Mouse (Mus musculus): Measurements from ENCODE around the gene Fkbp5. TPM values are rescaled to one million over a fixed set of nuclear protein-coding genes. Genes with fewer than 3 reads are reported as not detected.
"Not testable (repeated sequence)": the region's sequence is repeated elsewhere in the genome, so short reads cannot be mapped to it uniquely, and the experiment has no call there.

Fkbp5 gene
- polyA plus RNA-seq, 1 experiment from 2014 or later: 33.8 TPM

DNA sequence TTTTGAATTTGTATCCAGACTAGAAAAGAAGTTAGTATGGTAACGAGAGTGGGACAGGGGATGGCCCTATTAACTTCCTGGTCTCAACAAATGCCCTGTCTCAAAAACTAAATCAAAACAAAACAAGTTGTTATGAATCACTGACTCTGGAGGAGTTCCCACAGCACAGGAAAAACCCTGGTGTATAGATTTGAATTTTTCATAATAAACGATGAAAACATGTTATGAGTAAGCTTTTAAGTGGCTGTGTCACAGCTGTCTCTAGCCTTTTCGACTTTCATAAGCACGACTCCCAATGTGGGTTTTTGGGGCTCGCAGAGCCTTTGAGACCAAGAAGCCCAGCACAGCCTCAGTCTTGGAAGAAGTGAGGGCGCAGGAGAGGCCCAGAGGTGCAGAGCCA lies 89.7 kb downstream of the Fkbp5 start:
- H3K4me3 ChIP-seq: no peak overlapping the region
- peaks cover 13% of the 10 kb centered on the region for H3K36me3 ChIP-seq
- H3K27ac ChIP-seq: no peak overlapping the region
- no peak overlapping the region for H3K9ac ChIP-seq
- H3K27me3 ChIP-seq: no peaks in the 10 kb centered on the region
- 88% methylated on average over 6 of the region's 6 CpGs for WGBS
- ATAC-seq (ENCODE audit: insufficient number of reproducible peaks, insufficient read depth, low FRiP score, low TSS enrichment): no peak
- no peaks in the 10 kb centered on the region; the same call in 1 of the 2 replicates for H3K4me1 ChIP-seq
- H3K4me2 ChIP-seq (replicated peaks): no peak overlapping the region
- H3K9me3 ChIP-seq: no peaks in the 10 kb centered on the region

DNA sequence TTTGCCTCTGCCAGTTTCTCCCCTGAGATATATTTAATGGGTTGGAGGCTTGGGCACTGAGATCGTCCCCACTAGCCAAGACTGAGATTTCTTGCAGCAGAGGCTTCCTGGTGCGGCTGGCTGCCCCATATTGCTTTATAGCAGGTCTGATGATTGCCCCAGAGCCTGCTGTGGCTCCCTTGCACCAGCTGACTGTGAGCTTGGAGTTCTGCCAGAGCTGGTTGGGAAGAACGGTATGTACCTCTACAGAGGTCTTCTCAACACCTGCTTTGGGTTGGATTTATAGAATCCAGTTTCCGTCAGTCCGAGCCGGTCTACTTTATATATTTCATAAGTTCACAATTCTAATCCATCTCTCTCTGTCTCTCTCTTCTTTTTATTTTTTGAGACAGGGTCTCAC lies 93.0 kb downstream of the Fkbp5 start:
- Histone ChIP-seq H3K4me2 (replicated peaks) (no peak overlapping the region), H3K4me1 (peaks cover 10% of the 10 kb centered on the region), H3K36me3 (peaks cover 13% of the 10 kb centered on the region), H3K4me3 (no peak overlapping the region), H3K9me3 (no peaks in the 10 kb centered on the region), H3K27ac (no peak overlapping the region), H3K9ac (no peak overlapping the region), H3K27me3 (no peaks in the 10 kb centered on the region)
- ATAC-seq (ENCODE audit: insufficient number of reproducible peaks, insufficient read depth, low FRiP score, low TSS enrichment): no peak
- 84% methylated on average over 6 of the region's 6 CpGs for WGBS

DNA sequence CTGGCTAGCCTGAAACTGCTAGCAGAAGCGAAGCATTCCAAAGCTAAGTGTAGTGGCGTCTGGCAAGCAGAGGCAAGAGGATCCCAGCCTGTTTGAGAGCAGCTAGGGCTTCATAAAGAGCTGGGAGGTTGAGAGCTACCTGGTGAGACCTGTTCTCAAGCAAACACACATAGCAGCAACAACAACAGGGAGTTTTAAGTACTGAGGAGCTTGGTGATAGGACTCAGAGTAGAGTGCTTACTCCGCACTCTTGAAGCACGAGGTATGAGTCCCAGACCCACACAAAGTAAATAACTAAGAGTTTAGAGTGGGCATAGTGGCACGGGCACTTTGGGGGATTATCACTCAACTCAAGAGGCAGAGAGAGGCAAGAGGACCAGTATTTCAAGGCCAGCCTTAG lies 96.3 kb downstream of the Fkbp5 start:
- no peaks in the 10 kb centered on the region for H3K36me3 ChIP-seq
- no peaks in the 10 kb centered on the region for H3K9me3 ChIP-seq
- no peaks in the 10 kb centered on the region for H3K27me3 ChIP-seq
- no peak overlapping the region for H3K4me3 ChIP-seq
- 76% methylated on average over 5 of the region's 5 CpGs for WGBS
- no peak overlapping the region for H3K9ac ChIP-seq
- ATAC-seq (ENCODE audit: insufficient number of reproducible peaks, insufficient read depth, low FRiP score, low TSS enrichment): no peak
- H3K4me2 ChIP-seq (replicated peaks): no peak overlapping the region
- H3K27ac ChIP-seq: peak overlapping the region; percentile 73
- peaks cover 10% of the 10 kb centered on the region for H3K4me1 ChIP-seq

DNA sequence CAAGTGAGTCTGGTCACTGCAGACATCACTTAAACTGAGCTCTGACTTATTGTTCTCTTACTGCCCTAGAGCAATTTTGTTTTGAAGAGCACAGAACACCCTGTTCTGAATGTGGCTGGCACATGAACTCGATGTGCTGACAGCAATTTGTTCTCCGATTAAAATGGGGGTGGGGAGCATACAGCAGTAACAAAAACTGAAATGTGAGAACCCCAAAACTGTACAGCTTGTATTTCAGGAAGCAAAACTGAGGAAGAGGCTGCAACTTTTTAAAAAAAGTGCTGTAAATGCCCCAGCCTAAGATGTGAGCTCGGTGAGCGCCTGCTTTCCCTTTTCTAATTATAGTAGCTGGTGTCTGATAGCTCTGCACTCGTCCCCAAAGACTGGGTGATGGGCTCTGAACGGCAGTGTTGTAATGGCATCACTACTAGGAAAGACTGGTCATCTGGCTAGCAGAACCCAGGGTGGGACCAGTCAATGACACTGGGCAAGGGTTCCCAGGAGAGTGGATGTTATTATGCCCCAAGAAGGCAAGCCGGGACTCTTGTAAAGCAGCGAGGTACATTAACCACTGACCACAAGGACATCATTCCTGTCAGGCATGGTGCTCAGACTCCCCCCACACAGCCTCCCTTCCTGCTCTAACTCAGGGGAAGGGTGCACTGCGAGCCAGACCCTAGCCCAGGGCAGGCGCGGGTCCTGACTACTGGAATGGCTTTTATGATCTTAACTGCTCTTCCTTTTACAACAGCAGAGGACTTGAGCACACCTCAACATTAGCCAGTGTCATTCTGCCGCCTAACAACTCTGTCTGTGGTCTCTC lies 96.9 kb downstream of the Fkbp5 start:
- Histone ChIP-seq H3K4me1 (peaks cover 10% of the 10 kb centered on the region), H3K4me3 (no peak overlapping the region), H3K9ac (no peak overlapping the region), H3K36me3 (peaks cover 4% of the 10 kb centered on the region; the same call in 1 of the 2 replicates), H3K4me2 (replicated peaks) (no peak overlapping the region), H3K27me3 (no peaks in the 10 kb centered on the region), H3K27ac (peak overlapping the region; percentile 73), H3K9me3 (no peaks in the 10 kb centered on the region)
- 47% methylated on average over 12 of the region's 12 CpGs for whole genome bisulfite sequencing
- ATAC-seq (ENCODE audit: insufficient number of reproducible peaks, insufficient read depth, low FRiP score, low TSS enrichment): no peak; the same call in 1 of the 2 replicates

GRCm38 (mm10) chr17:28419636-28420035 lies 97.7 kb downstream of the Fkbp5 start:
- no peak overlapping the region for H3K4me3 ChIP-seq
- no peak for ATAC-seq (ENCODE audit: insufficient number of reproducible peaks, insufficient read depth, low FRiP score, low TSS enrichment)
- no peak overlapping the region for H3K9ac ChIP-seq
- H3K36me3 ChIP-seq: peaks cover 9% of the 10 kb centered on the region; the same call in 1 of the 2 replicates
- H3K27me3 ChIP-seq: no peaks in the 10 kb centered on the region
- WGBS: 75% methylated on average over 6 of the region's 6 CpGs
- no peak overlapping the region for H3K4me2 ChIP-seq (replicated peaks)
- H3K4me1 ChIP-seq: peaks cover 10% of the 10 kb centered on the region
- H3K9me3 ChIP-seq: no peaks in the 10 kb centered on the region
- no peak overlapping the region for H3K27ac ChIP-seq

DNA sequence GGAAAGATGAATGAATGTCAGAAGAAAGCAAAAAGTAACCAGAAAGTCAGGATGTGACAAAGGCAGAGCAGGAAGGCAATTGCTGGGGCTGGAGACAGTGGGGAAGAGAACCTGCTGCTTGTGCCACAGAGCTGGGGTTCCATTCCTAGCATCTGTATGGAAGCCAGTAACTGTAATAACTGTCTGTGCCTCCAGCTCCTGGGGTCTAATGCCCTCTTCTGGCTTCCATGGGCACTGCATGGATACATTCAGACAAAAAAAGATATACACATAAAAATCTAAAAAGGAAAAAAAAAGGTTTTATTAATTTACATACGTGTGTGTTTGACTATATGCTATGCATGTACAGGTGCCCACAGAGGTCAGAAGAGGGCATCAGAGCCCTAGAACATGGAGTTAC lies 98.4 kb downstream of the Fkbp5 start:
- Histone ChIP-seq H3K4me2 (replicated peaks) (no peak overlapping the region), H3K4me1 (peaks cover 10% of the 10 kb centered on the region), H3K27me3 (no peaks in the 10 kb centered on the region), H3K9me3 (no peaks in the 10 kb centered on the region), H3K9ac (no peak overlapping the region), H3K4me3 (no peak overlapping the region), H3K36me3 (peaks cover 13% of the 10 kb centered on the region; the same call in 1 of the 2 replicates), H3K27ac (no peak overlapping the region)
- ATAC-seq (ENCODE audit: insufficient number of reproducible peaks, insufficient read depth, low FRiP score, low TSS enrichment): no peak
- 79% methylated on average over 1 of the region's 1 CpGs for WGBS

DNA sequence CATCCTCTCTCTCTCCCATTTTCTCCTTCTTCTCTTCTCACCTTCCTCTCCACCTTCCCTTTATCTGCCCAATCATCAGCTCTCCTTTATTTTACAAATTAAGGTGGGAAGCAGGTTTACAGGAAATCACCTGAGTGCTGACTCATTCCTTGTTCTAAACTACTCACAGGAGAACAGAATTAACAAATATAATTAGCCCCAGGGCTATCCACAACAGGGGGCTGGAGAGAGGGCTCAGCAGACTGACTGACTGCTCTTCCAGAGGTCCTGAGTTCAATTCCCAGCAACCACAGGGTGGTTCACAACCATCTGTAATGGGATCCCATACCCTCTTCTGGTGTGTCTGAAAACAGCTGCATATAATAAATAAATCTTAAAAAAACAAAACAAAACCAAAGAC lies 98.8 kb downstream of the Fkbp5 start:
- not testable (repeated sequence) for H3K27ac ChIP-seq; H3K4me3 ChIP-seq; H3K27me3 ChIP-seq; H3K4me2 ChIP-seq (replicated peaks); H3K9ac ChIP-seq; ATAC-seq (ENCODE audit: insufficient number of reproducible peaks, insufficient read depth, low FRiP score, low TSS enrichment); H3K9me3 ChIP-seq
- H3K36me3 ChIP-seq: peaks cover 14% of the 10 kb centered on the region; the same call in 1 of the 2 replicates
- peaks cover 10% of the 10 kb centered on the region for H3K4me1 ChIP-seq

DNA sequence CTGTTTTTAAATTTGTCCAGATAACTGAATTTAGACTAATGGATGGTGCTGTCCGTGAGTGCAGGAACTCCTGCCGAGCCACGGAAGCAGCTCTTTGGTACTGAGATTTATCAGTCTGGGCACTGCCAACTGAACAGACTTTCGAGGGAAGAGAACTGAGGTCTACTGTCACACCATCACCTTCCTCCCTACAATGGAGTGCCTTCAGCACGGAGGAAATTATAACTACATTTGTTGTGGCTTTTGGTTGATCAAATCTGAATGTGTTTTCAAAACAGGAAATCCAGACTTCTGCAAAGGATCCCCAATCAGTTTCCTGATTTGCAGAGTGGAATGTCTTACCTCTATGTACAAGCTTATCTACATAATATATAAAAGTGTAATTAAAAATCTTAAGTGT lies 99.6 kb downstream of the Fkbp5 start:
- no peak overlapping the region for H3K9ac ChIP-seq
- 94% methylated on average over 5 of the region's 5 CpGs for WGBS
- H3K27me3 ChIP-seq: no peaks in the 10 kb centered on the region
- no peak overlapping the region for H3K4me2 ChIP-seq (replicated peaks)
- no peak for ATAC-seq (ENCODE audit: insufficient number of reproducible peaks, insufficient read depth, low FRiP score, low TSS enrichment)
- H3K9me3 ChIP-seq: no peaks in the 10 kb centered on the region
- no peak overlapping the region for H3K27ac ChIP-seq
- peaks cover 10% of the 10 kb centered on the region for H3K4me1 ChIP-seq
- peaks cover 20% of the 10 kb centered on the region; the same call in 1 of the 2 replicates for H3K36me3 ChIP-seq
- H3K4me3 ChIP-seq: no peak overlapping the region

DNA sequence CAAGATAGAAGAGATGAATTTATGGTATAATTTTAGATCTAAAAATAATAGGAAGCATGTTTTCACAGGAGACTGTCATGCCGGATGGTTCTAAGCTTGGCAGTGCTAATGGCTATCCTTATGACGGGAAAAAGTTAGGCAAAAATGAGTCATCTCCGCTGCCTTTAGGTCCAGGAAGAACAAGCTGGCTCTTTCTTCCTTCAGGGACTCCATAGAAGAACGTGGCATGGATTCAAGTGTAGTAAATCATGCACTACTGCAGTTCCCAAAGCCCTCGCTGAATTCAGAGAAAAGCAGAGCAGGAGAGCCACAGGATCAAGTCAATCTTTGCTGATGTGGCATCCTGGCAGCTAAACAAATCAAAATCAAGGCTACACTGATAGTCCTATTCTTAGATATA lies 102.1 kb downstream of the Fkbp5 start:
- Histone ChIP-seq H3K36me3 (peaks cover 33% of the 10 kb centered on the region), H3K4me1 (peaks cover 3% of the 10 kb centered on the region), H3K4me2 (replicated peaks) (no peak overlapping the region), H3K9ac (no peak overlapping the region), H3K4me3 (no peak overlapping the region), H3K9me3 (no peaks in the 10 kb centered on the region), H3K27ac (no peak overlapping the region), H3K27me3 (no peaks in the 10 kb centered on the region)
- no peak for ATAC-seq (ENCODE audit: insufficient number of reproducible peaks, insufficient read depth, low FRiP score, low TSS enrichment)
- WGBS: 93% methylated on average over 5 of the region's 5 CpGs

DNA sequence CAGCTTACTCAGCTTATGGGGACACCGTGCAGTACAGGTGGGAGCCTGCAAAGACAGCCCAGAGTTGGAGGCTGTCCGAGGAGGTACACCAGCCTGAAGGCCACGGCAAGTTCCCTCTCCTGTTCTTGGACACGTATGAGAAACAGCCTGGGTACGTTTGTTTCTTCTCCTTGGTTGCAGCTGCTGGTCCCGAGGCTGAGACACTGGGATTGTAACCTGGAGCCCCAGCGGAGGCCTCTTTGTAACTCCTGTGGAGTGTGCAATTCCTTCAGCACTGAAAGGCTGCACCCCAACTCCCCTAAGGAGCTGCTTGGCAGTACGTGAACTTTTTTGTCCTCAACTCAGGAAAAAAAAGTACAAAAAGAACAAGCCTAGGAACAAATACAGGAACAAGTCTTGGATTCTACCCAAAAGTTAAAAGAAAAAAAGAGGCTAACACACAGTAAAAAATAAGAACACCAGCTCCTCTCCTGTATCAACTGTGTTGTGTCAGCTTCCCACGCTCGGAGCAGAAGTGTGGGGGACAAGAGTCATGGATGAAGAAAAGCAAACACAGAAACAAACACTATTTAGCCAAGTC lies 105.9 kb downstream of the Fkbp5 start:
- Histone ChIP-seq H3K4me1 (peaks cover 9% of the 10 kb centered on the region; the same call in 1 of the 2 replicates), H3K4me3 (no peak overlapping the region), H3K36me3 (peaks cover 39% of the 10 kb centered on the region), H3K9ac (no peak overlapping the region), H3K9me3 (no peaks in the 10 kb centered on the region), H3K27ac (no peak overlapping the region), H3K27me3 (no peaks in the 10 kb centered on the region), H3K4me2 (replicated peaks) (no peak overlapping the region)
- 81% methylated on average over 10 of the region's 10 CpGs for WGBS
- ATAC-seq (ENCODE audit: insufficient number of reproducible peaks, insufficient read depth, low FRiP score, low TSS enrichment): no peak

GRCm38 (mm10) chr17:28410731-28411130 lies 106.6 kb downstream of the Fkbp5 start:
- Histone ChIP-seq H3K27me3 (no peaks in the 10 kb centered on the region), H3K27ac (no peak overlapping the region), H3K4me1 (peaks cover 9% of the 10 kb centered on the region; the same call in 1 of the 2 replicates), H3K9ac (no peak overlapping the region), H3K4me3 (no peak overlapping the region), H3K4me2 (replicated peaks) (no peak overlapping the region), H3K36me3 (peaks cover 45% of the 10 kb centered on the region), H3K9me3 (no peaks in the 10 kb centered on the region)
- 84% methylated on average over 4 of the region's 4 CpGs for WGBS
- ATAC-seq (ENCODE audit: insufficient number of reproducible peaks, insufficient read depth, low FRiP score, low TSS enrichment): no peak

GRCm38 (mm10) chr17:28408251-28408918 lies 108.9 kb downstream of the Fkbp5 start:
- Histone ChIP-seq H3K36me3 (peaks cover 39% of the 10 kb centered on the region), H3K9ac (no peak overlapping the region), H3K4me1 (peaks cover 9% of the 10 kb centered on the region; the same call in 1 of the 2 replicates), H3K4me2 (replicated peaks) (no peak overlapping the region), H3K27me3 (no peaks in the 10 kb centered on the region), H3K9me3 (no peaks in the 10 kb centered on the region), H3K4me3 (no peak overlapping the region), H3K27ac (no peak overlapping the region)
- ATAC-seq (ENCODE audit: insufficient number of reproducible peaks, insufficient read depth, low FRiP score, low TSS enrichment): no peak
- WGBS: 68% methylated on average over 5 of the region's 5 CpGs

All from embryonic facial prominence, embryonic 12.5 days (tissue).